Mouse (Mus musculus) telencephalon, adult 2 months (tissue): ENCODE data around the gene Cdh1.
"Not testable (repeated sequence)": the region's sequence is repeated elsewhere in the genome, so short reads cannot be mapped to it uniquely, and the experiment has no call there.

Experiments
- DNase-seq: peaks from one replicate; pipeline ENCODE4 v3.0.0-alpha.2; 2011; ENCODE audit warnings: low read depth, low spot score

Cdh1 gene

DNA sequence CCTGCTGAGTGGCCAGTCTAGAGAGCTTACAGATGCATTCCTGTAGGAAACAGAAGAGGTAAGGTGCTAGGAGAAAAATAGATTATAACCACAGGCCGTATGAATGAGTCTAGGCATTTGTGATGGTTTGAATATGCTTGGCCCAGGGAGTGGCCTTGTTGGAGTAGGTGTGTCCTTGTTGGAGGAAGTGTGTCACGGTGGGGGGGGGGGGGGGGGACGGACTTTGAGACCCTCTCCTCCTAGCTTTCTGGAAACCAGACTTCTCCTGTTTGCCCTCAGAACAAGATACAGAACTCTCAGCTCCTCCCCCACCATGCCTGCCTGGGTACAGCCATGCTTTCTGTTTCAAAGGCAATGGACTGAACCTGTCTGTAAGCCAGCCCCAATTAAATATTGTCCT, 10.7 kb upstream of the Cdh1 start:
- no peak for DNase-seq

DNA sequence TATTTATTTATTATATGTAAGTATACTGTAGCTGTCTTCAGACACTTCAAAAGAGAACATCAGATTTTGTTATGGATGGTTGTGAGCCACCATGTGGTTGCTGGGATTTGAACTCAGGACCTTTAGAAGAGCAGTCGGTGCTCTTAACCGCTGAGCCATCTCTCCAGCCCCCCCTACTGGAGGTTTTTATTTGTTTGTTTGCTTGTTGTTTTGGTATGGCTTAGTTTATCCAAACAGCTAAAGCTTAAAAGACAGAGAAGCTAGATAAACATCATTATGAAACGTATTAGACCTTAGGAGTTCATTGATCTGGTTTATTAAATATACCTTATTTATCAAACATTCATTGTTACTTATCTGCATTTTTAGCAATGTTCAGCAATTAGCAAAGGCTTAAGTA, 7.5 kb upstream of the Cdh1 start:
- not testable (repeated sequence) for DNase-seq

DNA sequence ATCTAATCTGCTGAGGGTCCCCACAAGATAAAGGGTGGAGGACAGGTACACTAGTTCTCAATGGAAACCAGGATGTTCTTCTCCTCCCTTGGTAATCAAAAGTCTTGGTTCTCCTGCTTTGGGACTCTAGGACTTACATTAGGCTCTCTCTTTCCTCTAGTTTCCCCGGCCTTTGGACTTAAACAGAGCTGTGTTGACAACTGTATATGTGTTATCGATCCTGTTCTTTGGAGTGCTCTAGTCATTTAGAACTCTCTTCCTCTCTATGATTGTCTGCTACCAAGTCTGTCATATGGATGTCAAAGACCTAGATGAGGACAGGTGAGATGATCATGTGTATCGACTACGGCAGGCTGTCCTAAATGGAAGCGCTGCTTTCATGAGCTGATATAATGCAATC, 6.1 kb upstream of the Cdh1 start:
- DNase-seq: no peak

DNA sequence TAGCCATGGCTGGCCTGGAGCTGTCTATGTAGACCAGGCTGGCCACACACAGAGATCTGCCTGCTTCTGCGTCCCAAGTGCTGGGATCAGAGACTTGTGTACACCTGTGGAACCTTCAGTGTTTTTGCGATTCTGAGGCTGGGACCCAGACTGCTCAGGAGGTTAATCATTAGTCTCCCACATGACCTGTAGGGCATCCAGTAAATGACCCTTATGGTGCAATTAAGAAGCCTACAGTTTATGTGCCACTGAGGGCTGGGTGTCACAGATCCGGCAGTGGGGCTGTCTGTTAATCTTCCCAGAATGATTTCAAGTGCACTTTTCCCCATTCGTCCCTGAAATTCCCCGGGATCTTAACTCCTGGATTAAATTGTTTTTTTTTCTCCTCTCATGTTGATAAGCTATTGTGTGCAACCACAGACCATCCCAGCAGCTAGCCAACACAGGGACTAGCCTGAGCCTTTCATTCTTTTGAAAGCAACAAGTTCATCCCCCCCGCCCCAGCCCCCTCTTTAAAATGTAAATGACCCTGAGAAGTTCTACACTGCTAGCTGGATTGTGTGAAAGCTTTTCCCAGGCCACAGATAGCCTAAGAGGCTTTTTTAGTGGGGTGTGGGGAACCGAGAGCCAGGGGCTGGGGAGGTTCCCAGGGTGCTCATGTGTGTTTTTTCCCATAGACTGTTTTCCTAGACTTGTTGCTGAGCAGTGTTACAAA, 3.7 kb upstream of the Cdh1 start:
- DNase-seq: no peak

DNA sequence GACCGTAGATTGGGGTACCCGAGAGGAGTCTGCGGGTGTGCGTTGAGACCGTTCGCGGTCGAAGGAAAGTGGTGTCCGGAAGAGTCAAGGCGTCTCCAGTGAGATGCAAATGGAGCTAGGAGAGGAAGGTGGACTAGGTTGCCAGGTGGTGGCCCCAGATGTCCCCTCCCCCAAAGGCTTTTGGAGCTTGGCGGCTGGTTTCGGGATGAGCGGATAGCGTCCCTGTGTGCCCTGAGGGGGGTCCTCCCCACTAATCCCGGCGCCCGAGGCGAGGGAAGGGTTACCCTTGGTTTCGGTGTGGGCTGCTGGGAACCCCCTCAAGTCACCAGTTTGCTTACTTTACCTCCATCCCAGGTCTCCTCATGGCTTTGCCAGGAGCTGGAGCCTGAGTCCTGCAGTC, 782 bp downstream of the Cdh1 start:
- no peak for DNase-seq

DNA sequence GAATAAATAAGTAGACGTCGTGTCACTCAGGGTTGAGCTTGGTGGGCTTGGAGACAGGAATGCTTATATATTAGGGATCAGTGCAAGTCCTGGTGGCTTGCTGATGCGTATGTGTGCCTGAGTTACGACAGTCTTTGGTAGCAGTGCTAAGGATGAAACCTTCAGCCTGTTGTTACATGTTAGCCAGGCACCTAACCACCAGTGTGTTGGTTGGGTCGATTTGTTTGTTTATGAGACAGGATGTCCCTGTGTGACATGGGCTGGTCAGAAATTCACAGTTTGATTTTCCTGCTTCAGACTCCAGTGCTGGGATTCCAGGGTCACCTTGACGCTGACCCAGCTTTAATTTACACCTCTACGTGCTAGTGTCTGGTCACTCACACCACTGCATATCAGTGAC, 2.5 kb downstream of the Cdh1 start:
- no peak for DNase-seq

DNA sequence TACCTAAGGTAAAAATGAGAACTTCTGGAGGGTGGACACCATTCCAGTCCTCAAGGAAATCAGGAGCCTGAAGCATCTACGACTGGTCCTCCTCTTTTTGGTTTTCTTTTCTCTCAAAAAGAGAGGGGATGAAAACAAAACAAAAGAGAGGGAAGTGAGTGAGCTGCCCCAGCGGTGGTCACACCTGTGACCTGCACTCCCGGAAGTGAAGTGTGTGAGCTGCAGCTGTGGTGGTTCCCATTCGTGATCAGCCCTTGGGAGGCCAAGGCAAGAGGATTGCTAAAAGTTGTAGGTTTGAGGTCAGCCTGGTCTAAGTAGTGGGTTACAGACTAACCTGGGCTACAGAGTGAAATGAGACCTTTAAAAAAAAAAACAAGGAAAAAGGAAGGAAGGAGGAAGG, 3.0 kb downstream of the Cdh1 start:
- no peak for DNase-seq

DNA sequence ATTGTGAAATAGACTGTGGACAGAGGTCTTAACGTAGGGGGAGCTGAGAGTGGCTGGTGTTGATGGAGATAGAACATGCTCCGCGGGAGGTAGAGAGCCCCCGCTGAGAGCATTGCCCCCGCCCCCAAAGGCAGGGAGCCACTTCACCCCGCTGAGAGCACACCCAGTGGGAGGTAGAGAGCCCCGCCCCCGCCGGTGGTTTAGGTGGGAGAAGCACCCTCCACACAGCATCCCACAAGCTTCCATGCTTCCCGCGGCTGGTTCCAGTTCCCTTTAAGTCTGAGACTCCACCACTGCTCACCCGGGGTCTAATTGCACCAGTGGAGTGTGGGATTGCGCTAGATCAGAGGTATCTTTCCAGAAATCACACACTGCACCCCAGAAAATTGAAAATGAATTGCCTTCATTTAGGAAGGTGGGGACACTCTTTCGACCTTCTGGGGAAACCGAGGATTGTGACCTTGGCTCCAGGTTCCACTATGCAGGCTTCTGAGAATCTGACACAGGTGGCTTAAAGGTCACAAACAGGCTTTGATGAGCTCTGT, 3.5 kb downstream of the Cdh1 start:
- no peak for DNase-seq

DNA sequence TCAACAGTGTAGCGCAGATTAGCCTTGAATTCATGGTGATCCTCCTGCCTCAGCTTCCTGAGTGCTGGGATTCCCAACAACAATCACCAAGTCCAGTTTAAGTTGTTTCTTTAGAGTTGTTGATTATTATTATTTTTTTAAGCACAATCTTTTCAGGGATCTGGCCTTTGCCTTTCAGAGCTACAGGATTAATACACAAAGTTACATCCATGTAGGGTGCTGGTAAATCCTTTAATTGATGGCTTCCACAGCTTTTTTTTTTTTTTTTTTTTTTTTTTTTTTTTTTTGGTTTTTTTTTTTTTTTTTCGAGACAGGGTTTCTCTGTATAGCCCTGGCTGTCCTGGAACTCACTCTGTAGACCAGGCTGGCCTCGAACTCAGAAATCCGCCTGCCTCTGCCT, 4.6 kb downstream of the Cdh1 start:
- DNase-seq: not testable (repeated sequence)

DNA sequence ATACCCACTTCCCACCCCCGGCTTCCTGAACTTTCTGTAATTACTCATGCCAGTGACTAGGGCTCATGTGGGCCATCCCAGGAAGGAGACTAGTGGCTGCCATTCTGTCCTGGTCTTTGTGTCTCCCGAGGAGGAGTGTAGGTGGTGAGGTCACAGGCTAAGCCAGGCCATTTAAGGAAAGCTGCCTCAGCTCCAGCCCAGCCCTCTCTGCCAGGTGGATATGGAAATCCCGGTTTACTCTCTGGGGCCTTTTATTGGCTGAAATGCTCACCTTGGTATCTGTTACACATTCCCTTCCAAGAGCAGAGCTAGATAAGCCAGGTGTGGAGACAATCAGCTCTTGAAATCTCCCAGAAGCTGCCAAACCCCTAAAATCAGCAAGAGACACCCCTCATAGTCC, 5.3 kb downstream of the Cdh1 start:
- DNase-seq: no peak

DNA sequence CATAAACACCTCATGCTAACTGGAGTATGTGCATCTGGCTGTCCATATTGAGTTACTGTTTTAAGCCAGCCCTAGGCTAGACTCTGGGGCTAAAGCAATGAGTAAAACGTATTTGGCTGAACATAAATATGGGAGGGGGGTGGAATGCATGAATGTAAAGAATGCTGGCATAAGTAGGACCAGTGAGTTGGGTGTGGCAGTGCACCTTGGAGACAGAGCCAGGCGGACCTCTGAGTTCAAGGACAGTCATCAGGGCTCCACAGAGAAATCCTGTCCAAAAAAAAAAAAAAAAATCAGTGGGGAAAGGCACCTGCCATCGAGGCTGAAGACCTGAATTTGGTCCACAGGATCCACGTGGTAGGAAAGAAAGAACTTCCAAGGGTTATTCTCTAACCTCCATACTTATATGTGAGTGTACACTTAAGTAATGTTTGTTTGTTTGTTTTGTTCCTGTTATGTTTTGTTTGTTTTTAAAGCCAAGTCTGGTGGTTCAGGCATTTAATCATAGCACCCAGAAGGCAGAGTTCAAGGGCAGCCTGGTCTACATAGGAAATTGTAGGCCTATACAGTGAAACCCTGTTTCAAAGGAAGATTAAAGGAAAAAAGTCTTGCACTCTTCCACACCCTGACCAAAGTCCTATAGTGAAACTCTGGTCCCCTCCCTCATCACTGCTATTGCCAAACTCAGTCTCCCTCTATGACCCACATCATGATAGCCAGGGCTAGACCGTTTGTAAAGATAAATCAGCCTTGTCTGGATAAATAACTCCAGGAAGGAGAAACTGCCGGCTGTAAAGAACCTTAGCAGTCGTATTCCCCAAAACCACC, 6.1 kb downstream of the Cdh1 start:
- no peak for DNase-seq

DNA sequence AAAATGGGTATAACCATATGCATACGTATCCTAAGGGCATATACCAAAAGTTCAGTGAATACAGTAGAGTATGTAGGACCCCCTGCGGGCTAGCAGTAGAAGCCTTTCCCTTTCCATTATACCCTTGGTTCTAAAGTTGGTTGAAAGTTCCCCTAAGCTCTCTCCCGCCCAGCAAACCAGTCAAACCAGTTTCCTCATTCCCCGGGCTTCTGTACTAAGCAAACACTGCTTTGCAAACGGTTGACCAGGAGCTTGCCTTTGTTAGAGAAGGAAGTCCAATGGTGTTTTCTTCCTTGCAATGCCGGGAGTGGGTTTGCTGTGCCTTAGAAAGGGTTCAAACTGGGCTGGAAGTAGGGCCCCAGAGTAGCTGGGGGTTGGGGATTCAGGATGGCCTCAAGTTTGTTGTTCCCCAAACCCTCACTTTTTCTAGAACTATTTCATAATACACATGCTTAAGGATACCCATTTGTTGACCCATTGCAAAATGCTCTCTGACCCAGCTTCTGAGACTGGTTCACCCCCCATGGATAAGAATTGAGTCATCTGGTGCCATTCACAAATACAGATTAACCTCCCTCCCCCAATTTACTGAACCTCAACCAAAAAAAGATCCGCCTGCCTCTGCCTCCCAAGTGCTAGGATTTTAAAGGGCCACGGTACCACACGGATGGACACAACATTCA, 7.9 kb downstream of the Cdh1 start:
- DNase-seq: no peak

DNA sequence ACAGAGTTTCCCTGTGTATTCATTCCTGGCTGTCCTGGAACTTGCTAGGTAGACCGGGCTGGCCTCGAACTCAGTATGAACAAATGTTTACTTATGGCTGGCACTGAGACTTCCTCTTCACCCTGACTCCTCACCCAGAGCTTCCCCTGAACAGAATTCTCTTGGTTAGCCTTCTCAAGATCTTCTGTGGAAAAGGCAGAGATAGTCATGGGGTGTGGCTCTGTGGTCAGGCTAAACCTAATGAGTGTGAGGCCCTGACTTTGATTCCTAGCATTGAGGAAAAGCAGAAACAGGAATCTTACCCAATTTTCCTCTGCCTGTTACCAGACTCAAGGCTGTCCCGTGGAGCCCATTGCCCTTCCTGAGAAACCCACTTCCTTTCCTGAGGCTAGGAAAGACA, 8.9 kb downstream of the Cdh1 start:
- no peak for DNase-seq

DNA sequence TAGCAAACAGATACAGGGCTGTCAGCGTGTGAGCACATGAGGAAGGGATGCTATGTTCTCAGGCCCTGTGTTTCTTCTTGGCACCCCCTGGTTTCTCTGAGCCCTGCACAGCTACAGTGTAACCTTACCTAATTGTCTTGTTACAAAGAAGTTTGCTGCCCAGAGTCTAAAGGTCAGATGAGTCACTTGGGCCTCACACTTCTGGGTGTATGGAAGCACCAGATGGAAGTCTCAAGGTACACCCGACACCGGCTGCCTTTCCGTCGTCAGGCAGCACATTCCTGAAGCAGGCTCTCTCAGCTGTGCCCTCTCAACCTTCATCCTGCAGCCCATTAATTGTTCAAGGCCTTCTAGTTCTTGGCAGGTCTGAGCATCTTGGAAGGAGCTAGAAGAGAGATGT, 11.6 kb downstream of the Cdh1 start:
- no peak for DNase-seq

DNA sequence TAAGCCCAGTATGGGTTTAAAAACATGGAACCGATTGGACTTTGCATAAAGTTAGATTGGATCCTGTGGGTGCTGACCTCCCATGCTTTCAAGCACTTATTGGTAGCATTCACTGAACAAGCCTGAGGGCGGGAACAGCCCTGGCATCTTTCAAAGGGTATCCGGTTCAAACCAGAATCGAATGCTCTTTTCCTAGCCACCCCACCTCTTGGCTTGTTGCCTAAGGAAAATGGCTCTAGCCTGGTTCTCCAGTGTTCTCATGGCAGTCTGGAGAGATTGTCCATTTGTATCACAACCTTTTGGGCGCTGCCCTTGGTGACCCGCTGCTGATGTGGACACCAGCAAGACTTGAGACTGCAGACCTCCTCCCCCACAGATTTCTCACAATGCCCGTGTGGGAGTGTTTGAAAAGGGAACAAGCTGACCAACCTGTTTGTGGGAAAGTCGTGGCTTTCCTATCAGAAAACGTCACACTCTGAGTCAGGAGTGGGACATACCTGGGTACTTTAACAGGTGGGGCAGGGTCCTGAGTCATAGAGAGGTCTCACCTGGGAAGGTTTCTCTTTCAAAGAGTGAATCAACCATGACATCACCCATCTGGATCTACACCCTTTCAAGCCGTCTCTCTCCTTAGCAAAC, 12.6 kb downstream of the Cdh1 start:
- DNase-seq: no peak

DNA sequence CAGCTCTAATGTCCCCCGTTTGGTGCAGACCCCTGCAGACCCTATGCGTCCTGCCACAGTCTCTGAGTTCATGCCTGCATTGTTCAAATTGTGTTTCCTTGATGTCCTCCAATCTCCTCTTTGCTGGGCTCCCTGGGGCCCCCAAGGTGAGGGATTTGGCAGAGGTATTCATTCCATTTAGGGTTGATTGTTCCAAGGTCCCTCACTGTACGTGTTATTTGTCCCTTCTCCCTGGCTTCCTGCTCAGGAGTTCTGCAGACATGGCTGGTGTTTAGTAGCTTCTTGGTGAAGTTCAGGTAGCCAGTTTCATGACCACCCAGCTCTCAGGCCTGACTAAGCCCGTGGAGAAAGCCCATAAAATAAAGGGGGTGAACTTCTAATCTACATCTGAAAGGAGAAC, 13.5 kb downstream of the Cdh1 start:
- DNase-seq: no peak

DNA sequence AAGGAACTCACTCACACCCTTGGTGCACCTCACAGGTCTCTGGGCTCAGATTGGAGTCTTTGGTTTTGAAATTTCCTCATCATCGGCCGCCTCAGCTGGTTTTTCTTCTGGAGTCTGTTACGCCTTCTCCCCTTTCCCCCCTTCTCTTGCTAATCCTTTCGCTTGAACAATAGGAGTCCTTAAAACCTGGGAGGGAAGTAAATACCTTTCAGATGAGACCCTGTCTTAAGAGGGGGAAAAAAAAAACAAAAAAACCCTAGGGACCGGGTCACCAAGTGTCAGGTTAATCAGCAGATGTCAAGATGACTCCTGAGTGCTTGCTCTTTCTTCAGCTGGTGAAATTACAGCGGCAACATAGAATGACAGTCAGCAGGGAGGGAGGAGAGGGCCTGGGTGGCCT, 14.0 kb downstream of the Cdh1 start:
- no peak for DNase-seq

DNA sequence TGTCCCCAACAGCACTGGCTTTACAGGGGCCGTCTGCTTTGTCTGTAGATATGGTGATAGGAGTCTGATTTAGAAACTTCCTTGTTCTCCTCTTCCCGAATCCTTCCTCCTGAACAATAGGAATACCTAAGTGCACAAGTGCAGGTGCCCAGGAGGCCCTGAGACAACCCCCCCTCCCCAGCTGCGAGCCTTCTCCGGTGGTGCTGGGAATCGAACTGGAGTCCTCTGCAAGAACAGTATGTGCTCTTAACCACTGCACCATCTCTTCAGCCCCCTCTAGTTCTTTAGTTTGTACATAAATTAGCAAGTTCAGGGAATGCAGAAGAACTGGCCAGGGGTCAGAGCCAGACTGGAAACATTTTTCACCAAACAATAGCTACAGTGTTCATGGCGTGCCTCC, 14.7 kb downstream of the Cdh1 start:
- no peak for DNase-seq

DNA sequence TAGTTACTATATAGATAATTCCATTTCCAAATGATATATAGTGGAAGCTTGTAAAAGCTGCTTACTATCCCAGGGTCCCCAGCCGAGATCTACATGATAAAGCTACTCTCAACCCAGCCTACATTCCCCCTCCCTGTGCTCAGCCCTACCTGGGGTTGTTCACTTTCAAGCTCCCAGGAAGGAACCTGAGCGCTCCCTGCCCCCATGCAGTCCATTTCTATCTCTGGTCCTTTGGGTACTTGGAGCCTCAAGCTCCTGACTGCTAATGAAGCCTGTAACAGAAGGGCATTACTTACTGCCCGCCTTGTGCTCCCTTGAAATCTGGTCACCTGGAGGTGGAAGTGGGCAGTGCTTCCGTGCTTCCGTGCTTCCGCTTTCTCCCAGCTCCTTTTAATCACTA, 15.2 kb downstream of the Cdh1 start:
- DNase-seq: no peak

DNA sequence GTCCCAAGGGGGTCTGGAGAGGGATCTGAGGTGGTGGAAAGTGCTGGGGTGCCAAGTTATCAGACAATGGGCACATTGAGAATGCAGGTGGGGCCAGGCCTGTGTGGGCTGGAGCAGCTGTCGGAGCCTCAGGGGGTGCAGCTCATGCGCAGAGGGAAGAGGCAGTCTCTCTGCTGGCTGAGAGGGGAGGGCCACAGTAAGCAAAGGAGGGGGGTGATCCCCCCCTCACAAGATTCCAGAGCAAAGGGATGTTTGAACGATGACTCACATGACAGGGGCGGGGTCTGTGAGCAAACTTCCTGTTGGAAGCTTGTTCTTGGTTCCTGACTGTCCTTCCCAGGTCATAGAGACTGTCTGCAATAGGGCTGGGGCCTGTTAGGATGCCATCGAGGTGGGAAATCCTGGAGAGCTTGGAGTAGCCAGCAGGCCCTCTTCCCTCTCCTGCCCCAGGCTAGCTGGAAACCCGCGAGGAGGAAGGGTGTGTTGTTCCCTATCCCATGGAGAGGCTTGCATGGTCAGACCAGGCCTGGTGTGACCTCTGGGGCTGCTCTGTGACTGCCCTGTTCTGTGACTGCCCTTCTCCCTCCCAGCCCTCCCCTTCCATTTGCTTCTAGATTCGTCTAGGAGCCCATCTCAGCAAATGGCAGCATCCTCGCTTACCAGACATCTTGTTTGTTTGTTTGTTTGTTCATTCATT, 16.5 kb downstream of the Cdh1 start:
- no peak for DNase-seq

DNA sequence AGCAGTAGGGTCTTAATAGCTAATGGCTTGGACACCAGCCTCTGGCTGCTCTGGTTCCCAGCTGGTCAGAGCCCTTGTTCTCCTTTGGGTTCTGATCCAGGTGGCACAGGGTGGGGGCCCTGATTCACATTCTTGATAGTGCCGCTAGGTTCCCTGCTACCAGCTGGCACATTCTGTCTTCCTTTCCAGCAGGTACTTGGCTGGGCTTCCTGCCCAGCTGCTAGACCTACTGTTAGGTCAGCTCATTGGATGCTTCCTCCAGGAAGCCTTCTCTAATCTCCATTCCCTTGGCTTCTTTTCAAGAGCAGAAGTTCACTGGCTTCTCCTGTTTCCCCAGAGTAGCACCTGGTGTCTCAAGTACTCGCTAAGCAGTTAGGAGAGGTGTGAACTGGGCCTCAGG, 17.3 kb downstream of the Cdh1 start:
- DNase-seq: no peak
